Mouse (Mus musculus): ENCODE results near the gene Gpx3. TPM values are rescaled to one million over a fixed set of nuclear protein-coding genes. Genes with fewer than 3 reads are reported as not detected.
"Not testable (repeated sequence)": the region's sequence is repeated elsewhere in the genome, so short reads cannot be mapped to it uniquely, and the experiment has no call there.

The Gpx3 gene
- polyA plus RNA-seq, 1 experiment from 2014 or later = 72.8 TPM

GRCm38 (mm10) chr11:54936035-54936770 lies 34.0 kb downstream of the Gpx3 start:
- peaks cover 20% of the 10 kb centered on the region; the same call in 1 of the 2 replicates for H3K4me1 ChIP-seq
- H3K27me3 ChIP-seq (replicated peaks; ENCODE audit: low read depth, poor library complexity, severe bottlenecking) = no peaks in the 10 kb centered on the region
- H3K27ac ChIP-seq (replicated peaks) = 0 out of 2 replicates have a peak overlapping the region, but pooled peaks have one; percentile 10
- H3K36me3 ChIP-seq (replicated peaks) = peaks cover 46% of the 10 kb centered on the region
- no peaks in the 10 kb centered on the region for H3K9me3 ChIP-seq
- H3K4me3 ChIP-seq = no peak overlapping the region
- DNase-seq (ENCODE audit: low spot score) = no peak
- 40% methylated on average over 12 of the region's 12 CpGs for WGBS

- Histone ChIP-seq H3K4me3 (no peak overlapping the region), H3K27me3 (replicated peaks; ENCODE audit: low read depth, poor library complexity, severe bottlenecking) (no peaks in the 10 kb centered on the region), H3K27ac (replicated peaks) (no peak overlapping the region), H3K36me3 (replicated peaks) (peaks cover 46% of the 10 kb centered on the region), H3K9me3 (no peaks in the 10 kb centered on the region), H3K4me1 (peaks cover 20% of the 10 kb centered on the region; the same call in 1 of the 2 replicates)
- WGBS = 91% methylated on average over 3 of the region's 3 CpGs
- DNase-seq (ENCODE audit: low spot score) = no peak
Measured at GRCm38 (mm10) chr11:54936771-54937140, 34.5 kb downstream of the Gpx3 start.

GRCm38 (mm10) chr11:54939501-54939900 lies 37.2 kb downstream of the Gpx3 start:
- DNase-seq (ENCODE audit: low spot score) = no peak
- 87% methylated on average over 8 of the region's 8 CpGs for WGBS
- Histone ChIP-seq H3K4me3 (no peak overlapping the region), H3K36me3 (replicated peaks) (peaks cover 21% of the 10 kb centered on the region), H3K4me1 (peaks cover 20% of the 10 kb centered on the region; the same call in 1 of the 2 replicates), H3K27ac (replicated peaks) (no peak overlapping the region), H3K27me3 (replicated peaks; ENCODE audit: low read depth, poor library complexity, severe bottlenecking) (no peaks in the 10 kb centered on the region), H3K9me3 (no peaks in the 10 kb centered on the region)

- Histone ChIP-seq H3K4me1 (peaks cover 18% of the 10 kb centered on the region; the same call in 1 of the 2 replicates), H3K4me3 (no peak overlapping the region), H3K27me3 (replicated peaks; ENCODE audit: low read depth, poor library complexity, severe bottlenecking) (no peaks in the 10 kb centered on the region), H3K9me3 (no peaks in the 10 kb centered on the region), H3K36me3 (replicated peaks) (peaks cover 21% of the 10 kb centered on the region), H3K27ac (replicated peaks) (0 out of 2 replicates have a peak overlapping the region, but pooled peaks have one; percentile 1)
- WGBS = 83% methylated on average over 7 of the region's 7 CpGs
- DNase-seq (ENCODE audit: low spot score) = no peak
Measured at GRCm38 (mm10) chr11:54940056-54940455, 37.8 kb downstream of the Gpx3 start.

- no peaks in the 10 kb centered on the region for H3K27me3 ChIP-seq (replicated peaks; ENCODE audit: low read depth, poor library complexity, severe bottlenecking)
- no peaks in the 10 kb centered on the region for H3K9me3 ChIP-seq
- no peak overlapping the region for H3K4me3 ChIP-seq
- DNase-seq (ENCODE audit: low spot score) = no peak
- 83% methylated on average over 3 of the region's 3 CpGs for WGBS
- H3K27ac ChIP-seq (replicated peaks) = no peak overlapping the region
- no peaks in the 10 kb centered on the region for H3K36me3 ChIP-seq (replicated peaks)
- H3K4me1 ChIP-seq = peaks cover 7% of the 10 kb centered on the region; the same call in 1 of the 2 replicates
Measured at GRCm38 (mm10) chr11:54944702-54945101, 42.4 kb downstream of the Gpx3 start.

- no peak overlapping the region for H3K4me3 ChIP-seq
- H3K4me1 ChIP-seq = peaks cover 14% of the 10 kb centered on the region
- no peaks in the 10 kb centered on the region for H3K36me3 ChIP-seq (replicated peaks)
- WGBS = 71% methylated on average over 1 of the region's 1 CpGs
- no peaks in the 10 kb centered on the region for H3K27me3 ChIP-seq (replicated peaks; ENCODE audit: low read depth, poor library complexity, severe bottlenecking)
- no peak for DNase-seq (ENCODE audit: low spot score)
- H3K9me3 ChIP-seq = no peaks in the 10 kb centered on the region
- no peak overlapping the region for H3K27ac ChIP-seq (replicated peaks)
Measured at GRCm38 (mm10) chr11:54949717-54950116, 47.5 kb downstream of the Gpx3 start.

GRCm38 (mm10) chr11:54950684-54951083 lies 48.4 kb downstream of the Gpx3 start:
- 79% methylated on average over 6 of the region's 6 CpGs for WGBS
- no peak overlapping the region for H3K27ac ChIP-seq (replicated peaks)
- peaks cover 17% of the 10 kb centered on the region for H3K4me1 ChIP-seq
- H3K4me3 ChIP-seq = no peak overlapping the region
- H3K27me3 ChIP-seq (replicated peaks; ENCODE audit: low read depth, poor library complexity, severe bottlenecking) = no peaks in the 10 kb centered on the region
- no peaks in the 10 kb centered on the region for H3K9me3 ChIP-seq
- H3K36me3 ChIP-seq (replicated peaks) = no peaks in the 10 kb centered on the region
- no peak for DNase-seq (ENCODE audit: low spot score)

GRCm38 (mm10) chr11:54952651-54953050 lies 50.4 kb downstream of the Gpx3 start:
- no peaks in the 10 kb centered on the region for H3K36me3 ChIP-seq (replicated peaks)
- no peaks in the 10 kb centered on the region for H3K9me3 ChIP-seq
- no peak overlapping the region for H3K4me3 ChIP-seq
- H3K27ac ChIP-seq (replicated peaks) = no peak overlapping the region
- no peaks in the 10 kb centered on the region for H3K27me3 ChIP-seq (replicated peaks; ENCODE audit: low read depth, poor library complexity, severe bottlenecking)
- WGBS = 80% methylated on average over 6 of the region's 6 CpGs
- no peak for DNase-seq (ENCODE audit: low spot score)
- peaks cover 23% of the 10 kb centered on the region for H3K4me1 ChIP-seq

GRCm38 (mm10) chr11:54953993-54954446 lies 51.8 kb downstream of the Gpx3 start:
- Histone ChIP-seq H3K4me1 (peaks cover 23% of the 10 kb centered on the region), H3K27ac (replicated peaks) (no peak overlapping the region), H3K9me3 (no peaks in the 10 kb centered on the region), H3K36me3 (replicated peaks) (no peaks in the 10 kb centered on the region), H3K4me3 (0 out of 2 replicates have a peak overlapping the region, but pooled peaks have one; percentile 16), H3K27me3 (replicated peaks; ENCODE audit: low read depth, poor library complexity, severe bottlenecking) (no peaks in the 10 kb centered on the region)
- WGBS = 59% methylated on average over 9 of the region's 9 CpGs
- no peak for DNase-seq (ENCODE audit: low spot score)

- WGBS = 85% methylated on average over 8 of the region's 8 CpGs
- Histone ChIP-seq H3K27me3 (replicated peaks; ENCODE audit: low read depth, poor library complexity, severe bottlenecking) (no peaks in the 10 kb centered on the region), H3K9me3 (no peaks in the 10 kb centered on the region), H3K36me3 (replicated peaks) (no peaks in the 10 kb centered on the region), H3K4me3 (no peak overlapping the region), H3K27ac (replicated peaks) (no peak overlapping the region), H3K4me1 (peaks cover 23% of the 10 kb centered on the region)
- DNase-seq (ENCODE audit: low spot score) = no peak
Measured at GRCm38 (mm10) chr11:54954716-54955115, 52.5 kb downstream of the Gpx3 start.

- Histone ChIP-seq H3K27ac (replicated peaks) (peak overlapping the region; percentile 90), H3K4me3 (peak overlapping the region; percentile 92), H3K4me1 (peaks cover 23% of the 10 kb centered on the region)
- not testable (repeated sequence) for H3K9me3 ChIP-seq; H3K27me3 ChIP-seq (replicated peaks; ENCODE audit: low read depth, poor library complexity, severe bottlenecking); H3K36me3 ChIP-seq (replicated peaks); DNase-seq (ENCODE audit: low spot score)
- 44% methylated on average over 10 of the region's 10 CpGs for WGBS
Measured at GRCm38 (mm10) chr11:54955400-54955734, 53.1 kb downstream of the Gpx3 start.

- 1% methylated on average over 59 of the region's 59 CpGs for WGBS
- Histone ChIP-seq H3K4me3 (peak overlapping the region; percentile 92), H3K9me3 (no peaks in the 10 kb centered on the region), H3K27me3 (replicated peaks; ENCODE audit: low read depth, poor library complexity, severe bottlenecking) (no peaks in the 10 kb centered on the region), H3K36me3 (replicated peaks) (no peaks in the 10 kb centered on the region), H3K4me1 (peaks cover 23% of the 10 kb centered on the region), H3K27ac (replicated peaks) (peak overlapping the region; percentile 90)
- peak; percentile 98 for DNase-seq (ENCODE audit: low spot score)
Measured at GRCm38 (mm10) chr11:54955735-54956480, 53.7 kb downstream of the Gpx3 start.

- Histone ChIP-seq H3K4me3 (no peak overlapping the region), H3K4me1 (peaks cover 28% of the 10 kb centered on the region), H3K27me3 (replicated peaks; ENCODE audit: low read depth, poor library complexity, severe bottlenecking) (no peaks in the 10 kb centered on the region), H3K36me3 (replicated peaks) (no peaks in the 10 kb centered on the region), H3K9me3 (no peaks in the 10 kb centered on the region), H3K27ac (replicated peaks) (no peak overlapping the region)
- no peak for DNase-seq (ENCODE audit: low spot score)
- WGBS = 55% methylated on average over 7 of the region's 7 CpGs
Measured at GRCm38 (mm10) chr11:54956912-54957311, 54.7 kb downstream of the Gpx3 start.

Measured in embryonic facial prominence, embryonic 10.5 days (tissue).